Mouse (Mus musculus): ENCODE measurements around the gene Apobec2. TPM values are rescaled to one million over a fixed set of nuclear protein-coding genes. Genes with fewer than 3 reads are reported as not detected.

The Apobec2 gene
- polyA plus RNA-seq, 1 experiment = 0.27 TPM

DNA sequence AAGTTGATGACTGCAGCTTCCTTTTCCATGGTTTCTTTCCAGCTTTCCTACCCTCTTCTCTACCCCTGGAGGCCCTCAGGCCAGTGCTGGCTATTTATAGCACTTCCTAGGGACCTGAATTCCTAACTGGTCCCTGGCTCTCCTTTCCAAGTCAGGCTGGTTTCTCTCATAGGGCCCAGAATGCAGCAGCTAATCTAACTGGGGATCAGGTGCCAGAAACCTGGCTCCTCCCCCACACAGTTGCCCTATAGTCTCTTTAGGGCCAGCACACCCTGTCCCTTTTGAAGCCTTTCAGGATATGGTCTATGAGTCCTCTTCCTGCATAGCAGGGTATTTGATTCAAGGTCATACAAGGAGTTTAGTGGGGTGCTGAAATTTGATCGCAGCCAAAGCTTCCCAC is 3.8 kb upstream of the Apobec2 start:
- H3K79me3 ChIP-seq (ENCODE audit: low read depth) = no peaks in the 10 kb centered on the region
- no peak for TF ChIP-seq MYOG (IDR thresholded peaks at IDR 0.05; ENCODE audit: control insufficient read depth, extremely low read depth, insufficient read length)
- no peak for TF ChIP-seq MYOD1 (IDR thresholded peaks at IDR 0.05; ENCODE audit: control insufficient read depth, insufficient read length, low read depth)
- TF ChIP-seq FOSL1 (IDR thresholded peaks at IDR 0.05; ENCODE audit: insufficient read depth, low read length, poor library complexity, severe bottlenecking) = no peak
- TF ChIP-seq MAX (IDR thresholded peaks at IDR 0.05) = no peak
- no peak for TF ChIP-seq USF1 (IDR thresholded peaks at IDR 0.05; ENCODE audit: low read depth)
- H3K27me3 ChIP-seq (ENCODE audit: control insufficient read depth, insufficient read depth, insufficient read length) = no peaks in the 10 kb centered on the region
- no peak overlapping the region for H3K4me3 ChIP-seq (ENCODE audit: insufficient read depth, poor library complexity, severe bottlenecking)
- no peaks in the 10 kb centered on the region for H3K36me3 ChIP-seq (ENCODE audit: control insufficient read depth, insufficient read depth)
- H3K79me2 ChIP-seq (ENCODE audit: control insufficient read depth, insufficient read depth) = no peaks in the 10 kb centered on the region
- H3ac ChIP-seq (ENCODE audit: control insufficient read depth, insufficient read length, low read depth) = no peak overlapping the region

DNA sequence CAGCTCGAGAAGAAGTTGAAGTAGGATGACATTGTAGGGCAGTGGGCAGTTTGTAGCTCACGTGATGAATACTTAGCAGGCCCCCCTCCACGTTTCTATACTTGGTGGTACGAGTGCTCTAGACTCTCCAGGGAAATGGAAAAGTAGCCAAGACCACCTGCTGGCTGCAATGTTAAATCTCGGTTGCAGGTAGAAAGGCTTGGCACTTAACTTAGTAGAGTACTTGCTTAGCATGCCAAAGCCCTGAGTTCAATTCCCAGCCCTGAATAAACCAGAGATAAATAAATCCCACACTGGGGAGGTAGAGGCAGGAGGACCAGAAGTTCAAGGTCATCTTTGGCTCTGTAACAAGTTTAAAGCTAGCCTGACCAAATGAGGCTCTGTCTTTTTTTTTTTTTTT is 1.7 kb upstream of the Apobec2 start:
- Histone ChIP-seq H3K4me3 (ENCODE audit: insufficient read depth, poor library complexity, severe bottlenecking) (no peak overlapping the region), H3K79me3 (ENCODE audit: low read depth) (no peaks in the 10 kb centered on the region)
- no peak for TF ChIP-seq FOSL1 (IDR thresholded peaks at IDR 0.05; ENCODE audit: insufficient read depth, low read length, poor library complexity, severe bottlenecking)
- TF ChIP-seq CTCF (IDR thresholded peaks at IDR 0.05; ENCODE audit: control insufficient read depth, insufficient read depth, insufficient read length) = no peak
- TF ChIP-seq MYOG (IDR thresholded peaks at IDR 0.05; ENCODE audit: control insufficient read depth, extremely low read depth, insufficient read length) = no peak
- no peak for TF ChIP-seq CEBPB (IDR thresholded peaks at IDR 0.05; ENCODE audit: low read depth)
- TF ChIP-seq MYOD1 (IDR thresholded peaks at IDR 0.05; ENCODE audit: control insufficient read depth, insufficient read length, low read depth) = no peak
- TF ChIP-seq MAX (IDR thresholded peaks at IDR 0.05) = no peak
- no peak for TF ChIP-seq USF1 (IDR thresholded peaks at IDR 0.05; ENCODE audit: low read depth)

DNA sequence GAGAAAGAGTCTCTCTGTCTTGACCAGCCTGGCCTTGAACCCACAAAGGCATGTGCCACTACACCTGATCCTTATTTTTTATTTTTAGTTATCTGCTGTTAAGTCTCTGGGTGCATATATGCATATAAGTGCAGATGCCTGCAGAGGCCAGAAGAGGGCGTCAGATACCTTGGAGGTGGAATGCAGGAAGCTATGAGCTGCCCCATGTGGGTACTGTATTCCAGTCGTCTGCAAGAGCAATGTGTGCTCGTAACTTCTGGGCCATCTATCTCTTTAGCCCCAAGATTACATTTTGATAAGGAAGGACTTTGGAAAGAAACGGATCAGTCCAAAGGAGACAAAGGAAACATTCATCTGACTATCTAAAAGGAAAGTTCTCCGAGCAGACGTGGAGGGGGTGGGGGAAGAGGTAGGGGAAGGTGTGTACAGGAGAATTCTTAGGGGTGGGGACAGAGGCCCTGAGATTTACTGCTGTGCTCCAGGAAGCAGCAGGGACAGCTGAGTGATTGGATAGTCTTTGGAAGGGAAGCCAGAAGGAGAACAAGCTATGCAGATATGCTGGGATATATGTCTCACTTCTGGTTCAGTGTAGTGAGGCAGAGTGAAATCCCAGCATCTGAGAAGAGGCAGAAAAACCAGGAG is 1.1 kb upstream of the Apobec2 start:
- H3ac ChIP-seq (ENCODE audit: control insufficient read depth, insufficient read length, low read depth) = no peak overlapping the region
- no peaks in the 10 kb centered on the region for H3K79me3 ChIP-seq (ENCODE audit: low read depth)
- no peak overlapping the region for H3K4me3 ChIP-seq (ENCODE audit: insufficient read depth, poor library complexity, severe bottlenecking)
- H3K79me2 ChIP-seq (ENCODE audit: control insufficient read depth, insufficient read depth) = no peaks in the 10 kb centered on the region
- no peaks in the 10 kb centered on the region for H3K27me3 ChIP-seq (ENCODE audit: control insufficient read depth, insufficient read depth, insufficient read length)
- no peaks in the 10 kb centered on the region for H3K36me3 ChIP-seq (ENCODE audit: control insufficient read depth, insufficient read depth)
- no peak for TF ChIP-seq MYOD1 (IDR thresholded peaks at IDR 0.05; ENCODE audit: control insufficient read depth, insufficient read length, low read depth)
- TF ChIP-seq CEBPB (IDR thresholded peaks at IDR 0.05; ENCODE audit: low read depth) = no peak
- no peak for TF ChIP-seq USF1 (IDR thresholded peaks at IDR 0.05; ENCODE audit: low read depth)
- TF ChIP-seq MAX (IDR thresholded peaks at IDR 0.05) = no peak
- TF ChIP-seq MYOG (IDR thresholded peaks at IDR 0.05; ENCODE audit: control insufficient read depth, extremely low read depth, insufficient read length) = no peak
- TF ChIP-seq FOSL1 (IDR thresholded peaks at IDR 0.05; ENCODE audit: insufficient read depth, low read length, poor library complexity, severe bottlenecking) = no peak
- TF ChIP-seq CTCF (IDR thresholded peaks at IDR 0.05; ENCODE audit: control insufficient read depth, insufficient read depth, insufficient read length) = no peak

More for the DNA sequence above, 1.7 kb upstream of the Apobec2 start:
- no peaks in the 10 kb centered on the region for H3K79me2 ChIP-seq (ENCODE audit: control insufficient read depth, insufficient read depth)
- H3K36me3 ChIP-seq (ENCODE audit: control insufficient read depth, insufficient read depth) = no peaks in the 10 kb centered on the region
- no peaks in the 10 kb centered on the region for H3K27me3 ChIP-seq (ENCODE audit: control insufficient read depth, insufficient read depth, insufficient read length)
- no peak overlapping the region for H3ac ChIP-seq (ENCODE audit: control insufficient read depth, insufficient read length, low read depth)

DNA sequence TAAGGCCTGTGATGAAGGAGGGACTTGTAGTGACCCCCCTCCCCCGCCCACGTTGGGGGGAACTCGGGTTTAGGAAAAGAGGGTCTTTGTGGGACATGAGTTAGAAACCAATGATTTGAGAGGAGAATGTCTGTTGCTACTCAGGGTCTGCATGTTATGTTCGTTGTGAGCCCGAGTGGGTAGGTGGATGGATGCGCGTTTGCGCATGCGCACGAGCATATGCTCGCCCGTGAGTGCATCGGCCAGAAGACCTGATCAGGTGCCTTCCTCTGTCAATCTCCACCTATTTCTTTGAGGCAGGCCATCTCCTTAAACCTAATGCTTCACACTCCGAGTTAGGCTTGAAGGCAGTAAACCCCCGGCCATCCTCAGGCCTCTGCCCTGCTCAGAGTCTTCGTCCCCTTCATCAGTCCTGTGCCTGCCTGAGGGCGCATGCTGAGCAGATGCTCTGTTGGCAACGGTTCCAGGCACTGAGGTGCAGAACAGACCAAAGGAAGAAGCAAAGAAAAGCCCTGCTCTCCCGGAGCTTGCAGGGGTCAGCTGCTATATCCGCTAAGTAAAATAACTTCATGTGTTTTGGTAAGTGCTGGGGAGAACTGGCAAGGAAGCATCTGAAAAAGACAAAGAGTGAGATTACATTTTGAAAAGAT is 401 bp upstream of the Apobec2 start:
- no peaks in the 10 kb centered on the region for H3K36me3 ChIP-seq (ENCODE audit: control insufficient read depth, insufficient read depth)

DNA sequence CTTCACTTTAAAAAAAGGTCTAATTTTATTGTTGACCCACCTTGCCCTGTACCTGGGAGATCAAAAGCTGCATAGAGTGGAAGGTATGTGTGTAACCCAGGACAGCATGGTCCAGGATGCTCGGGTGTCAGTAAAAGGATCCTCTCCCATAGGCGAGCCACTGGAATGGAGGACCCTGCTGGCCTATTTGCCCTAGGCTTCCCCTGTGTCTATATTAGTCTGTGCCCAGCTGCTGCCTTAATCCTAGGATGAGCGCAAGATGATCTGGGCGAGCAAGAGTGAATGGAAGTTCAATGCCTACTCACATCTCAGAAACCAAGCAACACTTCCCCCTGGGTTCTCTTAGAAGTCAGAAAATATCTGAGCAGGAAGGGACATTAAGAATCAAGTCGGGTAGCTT is 1.7 kb downstream of the Apobec2 start:
- H3K4me3 ChIP-seq (ENCODE audit: insufficient read depth, poor library complexity, severe bottlenecking) = no peak overlapping the region
- H3K27me3 ChIP-seq (ENCODE audit: control insufficient read depth, insufficient read depth, insufficient read length) = no peaks in the 10 kb centered on the region
- no peak overlapping the region for H3ac ChIP-seq (ENCODE audit: control insufficient read depth, insufficient read length, low read depth)
- no peaks in the 10 kb centered on the region for H3K36me3 ChIP-seq (ENCODE audit: control insufficient read depth, insufficient read depth)
- no peaks in the 10 kb centered on the region for H3K79me2 ChIP-seq (ENCODE audit: control insufficient read depth, insufficient read depth)
- no peaks in the 10 kb centered on the region for H3K79me3 ChIP-seq (ENCODE audit: low read depth)
- TF ChIP-seq MYOG (IDR thresholded peaks at IDR 0.05; ENCODE audit: control insufficient read depth, extremely low read depth, insufficient read length) (no peak), CEBPB (IDR thresholded peaks at IDR 0.05; ENCODE audit: low read depth) (no peak), FOSL1 (IDR thresholded peaks at IDR 0.05; ENCODE audit: insufficient read depth, low read length, poor library complexity, severe bottlenecking) (no peak), USF1 (IDR thresholded peaks at IDR 0.05; ENCODE audit: low read depth) (no peak), MYOD1 (IDR thresholded peaks at IDR 0.05; ENCODE audit: control insufficient read depth, insufficient read length, low read depth) (no peak), CTCF (IDR thresholded peaks at IDR 0.05; ENCODE audit: control insufficient read depth, insufficient read depth, insufficient read length) (no peak), MAX (IDR thresholded peaks at IDR 0.05) (no peak)

More for the DNA sequence above, 401 bp upstream of the Apobec2 start:
- Histone ChIP-seq H3K27me3 (ENCODE audit: control insufficient read depth, insufficient read depth, insufficient read length) (no peaks in the 10 kb centered on the region), H3K4me3 (ENCODE audit: insufficient read depth, poor library complexity, severe bottlenecking) (no peak overlapping the region), H3K79me2 (ENCODE audit: control insufficient read depth, insufficient read depth) (no peaks in the 10 kb centered on the region), H3K79me3 (ENCODE audit: low read depth) (no peaks in the 10 kb centered on the region), H3ac (ENCODE audit: control insufficient read depth, insufficient read length, low read depth) (no peak overlapping the region)
- TF ChIP-seq FOSL1 (IDR thresholded peaks at IDR 0.05; ENCODE audit: insufficient read depth, low read length, poor library complexity, severe bottlenecking) = no peak
- no peak for TF ChIP-seq MYOG (IDR thresholded peaks at IDR 0.05; ENCODE audit: control insufficient read depth, extremely low read depth, insufficient read length)
- TF ChIP-seq CEBPB (IDR thresholded peaks at IDR 0.05; ENCODE audit: low read depth) = no peak
- TF ChIP-seq USF1 (IDR thresholded peaks at IDR 0.05; ENCODE audit: low read depth) = no peak
- TF ChIP-seq MAX (IDR thresholded peaks at IDR 0.05) = no peak
- no peak for TF ChIP-seq CTCF (IDR thresholded peaks at IDR 0.05; ENCODE audit: control insufficient read depth, insufficient read depth, insufficient read length)
- no peak for TF ChIP-seq MYOD1 (IDR thresholded peaks at IDR 0.05; ENCODE audit: control insufficient read depth, insufficient read length, low read depth)
